Mouse (Mus musculus): ENCODE measurements around the gene Sugct.
"Not testable (repeated sequence)": the region's sequence is repeated elsewhere in the genome, so short reads cannot be mapped to it uniquely, and the experiment has no call there.

The Sugct gene

GRCm38 (mm10) chr13:16933600-16933999 lies 761.8 kb downstream of the Sugct start:
- DNase-seq (ENCODE audit: extremely low read depth, low read depth, low spot score), result no peak

DNA sequence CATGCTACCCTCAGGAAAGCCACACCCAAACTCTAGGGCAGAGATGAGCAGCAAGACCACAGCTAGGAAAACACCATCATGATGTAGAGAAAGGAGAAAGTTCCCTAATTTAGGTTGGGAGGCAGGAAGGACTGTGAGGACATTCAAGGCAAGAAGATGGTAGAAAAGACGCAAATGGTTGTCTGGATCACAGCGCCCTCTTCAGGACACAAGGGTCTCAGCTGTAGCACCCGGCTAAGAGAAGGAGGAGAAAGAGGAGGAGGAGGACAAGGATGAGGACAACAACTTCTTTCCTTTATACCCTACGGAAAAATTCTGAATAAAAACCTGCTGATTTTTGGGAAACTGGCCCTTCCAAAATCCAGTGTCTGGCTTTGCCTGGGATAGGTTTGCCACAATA lies 774.0 kb downstream of the Sugct start:
- DNase-seq (ENCODE audit: extremely low read depth, low read depth, low spot score), result no peak

DNA sequence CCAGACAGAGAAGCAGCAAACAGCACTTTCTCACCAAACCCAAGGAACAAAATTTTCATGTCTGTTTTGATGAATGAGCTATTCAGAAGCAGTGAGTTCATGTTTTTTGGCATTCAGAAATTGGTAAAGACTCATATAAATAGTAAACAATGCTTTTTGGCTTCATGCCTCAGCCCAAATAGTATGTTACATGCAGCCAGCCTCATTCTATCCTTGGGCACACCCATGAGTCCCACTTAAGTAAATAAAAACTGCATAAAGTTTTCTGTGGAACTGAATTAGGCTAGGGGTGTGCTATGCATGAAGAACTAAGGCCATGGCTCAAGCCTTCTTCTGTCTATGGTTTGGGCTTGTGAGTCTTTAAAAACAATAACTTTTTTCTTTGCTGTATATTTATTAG lies 779.7 kb downstream of the Sugct start:
- DNase-seq (ENCODE audit: extremely low read depth, low read depth, low spot score), result no peak

- no peak for DNase-seq (ENCODE audit: extremely low read depth, low read depth, low spot score)
Measured at GRCm38 (mm10) chr13:16912214-16912613, 783.1 kb downstream of the Sugct start.

DNA sequence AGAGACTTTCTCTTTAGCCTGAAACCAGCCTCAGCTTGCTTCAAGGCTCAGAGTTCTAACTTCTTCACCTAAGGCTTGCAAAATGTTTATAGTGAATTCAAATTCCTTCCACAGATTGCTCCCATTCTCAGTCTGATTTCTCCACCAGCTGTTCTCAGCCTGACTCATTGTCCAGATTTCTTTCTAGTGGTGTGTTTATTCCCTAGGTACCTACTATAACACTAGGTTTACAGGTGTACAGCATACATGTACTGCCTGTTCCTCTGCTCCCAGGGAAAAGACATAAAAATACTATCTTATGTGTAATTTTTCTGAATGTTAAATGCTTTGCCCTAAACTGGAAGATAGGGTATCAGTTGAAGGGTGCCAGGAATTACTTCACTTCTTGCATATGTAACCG lies 788.4 kb downstream of the Sugct start:
- no peak for DNase-seq (ENCODE audit: extremely low read depth, low read depth, low spot score)

- no peak for DNase-seq (ENCODE audit: extremely low read depth, low read depth, low spot score)
Measured at GRCm38 (mm10) chr13:16901424-16901823, 793.9 kb downstream of the Sugct start.

DNA sequence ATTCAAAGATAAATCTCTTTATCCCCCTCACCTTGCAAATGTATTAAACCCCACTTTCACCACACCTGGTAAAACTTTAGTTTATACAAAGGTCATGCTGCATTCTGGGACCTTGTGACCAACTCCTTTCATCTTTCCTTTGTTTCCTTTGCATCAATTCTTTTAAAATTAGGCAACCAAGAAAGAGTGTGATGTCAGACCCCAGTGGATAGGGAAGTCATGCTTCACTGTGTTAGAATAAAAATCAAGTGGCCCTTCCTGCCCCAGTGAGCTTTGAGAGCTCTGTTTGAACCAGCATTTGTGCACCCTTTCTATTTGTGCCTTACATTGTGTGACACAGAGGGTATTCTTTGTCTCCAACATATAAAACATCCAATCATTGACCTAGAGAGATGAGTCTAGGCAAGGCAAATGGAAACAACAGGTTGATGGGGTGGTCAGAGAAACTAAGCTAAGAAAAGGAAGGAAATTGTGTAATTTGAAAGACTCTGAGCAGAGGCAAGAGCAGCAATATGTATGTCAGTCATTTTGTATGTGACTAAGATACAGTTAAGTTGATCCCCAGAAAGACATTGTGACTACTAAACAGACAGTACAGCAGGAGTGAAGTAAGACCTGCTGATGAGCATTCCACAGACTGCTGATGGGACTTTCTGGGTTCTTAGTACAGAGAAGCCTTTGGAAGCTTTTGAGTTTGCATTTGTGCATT lies 797.1 kb downstream of the Sugct start:
- DNase-seq (ENCODE audit: extremely low read depth, low read depth, low spot score), result no peak

DNA sequence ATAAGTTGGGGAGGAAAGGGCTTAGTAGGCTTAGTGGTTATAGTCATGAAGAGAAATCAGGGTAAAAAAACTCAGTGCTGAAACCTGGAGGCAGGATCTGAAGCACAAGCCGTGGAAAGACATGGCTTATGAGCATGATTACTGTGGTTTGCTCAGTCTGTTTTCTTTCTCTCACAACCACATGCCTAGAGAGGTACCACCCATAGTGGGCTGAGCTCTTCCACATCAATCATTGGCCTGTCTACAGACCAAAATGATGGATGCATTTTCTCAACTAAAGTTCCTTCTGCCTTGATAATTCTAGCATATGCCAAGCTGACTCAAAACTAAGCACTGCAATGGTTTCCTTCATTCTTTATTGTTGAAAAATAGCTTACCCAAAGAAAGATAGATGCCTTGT lies 817.3 kb downstream of the Sugct start:
- no peak for DNase-seq (ENCODE audit: extremely low read depth, low read depth, low spot score)

GRCm38 (mm10) chr13:16859986-16860385 lies 835.4 kb downstream of the Sugct start:
- DNase-seq (ENCODE audit: extremely low read depth, low read depth, low spot score), result no peak

- DNase-seq (ENCODE audit: extremely low read depth, low read depth, low spot score), result no peak
Measured at GRCm38 (mm10) chr13:16847236-16847635, 848.1 kb downstream of the Sugct start.

- no peak for DNase-seq (ENCODE audit: extremely low read depth, low read depth, low spot score)
Measured at GRCm38 (mm10) chr13:16840994-16841393, 854.4 kb downstream of the Sugct start.

DNA sequence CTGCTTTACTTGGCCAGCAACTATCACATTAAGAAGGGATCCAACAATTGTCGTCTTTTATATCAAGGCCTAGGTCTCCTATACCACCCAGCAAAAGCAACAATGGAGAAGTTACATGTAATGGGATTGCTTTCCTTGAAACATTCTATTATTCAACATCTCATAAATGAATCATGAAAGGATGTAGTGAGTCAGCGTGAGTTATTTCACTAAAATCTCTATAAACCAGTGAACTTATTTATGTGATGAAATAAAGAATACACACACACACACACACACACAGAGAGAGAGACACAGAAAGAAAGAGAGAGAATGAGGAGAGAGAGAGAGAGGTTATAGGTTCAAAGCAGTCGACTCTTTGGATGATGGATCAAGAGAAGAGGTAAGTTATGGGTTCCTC lies 856.9 kb downstream of the Sugct start:
- no peak for DNase-seq (ENCODE audit: extremely low read depth, low read depth, low spot score)

DNA sequence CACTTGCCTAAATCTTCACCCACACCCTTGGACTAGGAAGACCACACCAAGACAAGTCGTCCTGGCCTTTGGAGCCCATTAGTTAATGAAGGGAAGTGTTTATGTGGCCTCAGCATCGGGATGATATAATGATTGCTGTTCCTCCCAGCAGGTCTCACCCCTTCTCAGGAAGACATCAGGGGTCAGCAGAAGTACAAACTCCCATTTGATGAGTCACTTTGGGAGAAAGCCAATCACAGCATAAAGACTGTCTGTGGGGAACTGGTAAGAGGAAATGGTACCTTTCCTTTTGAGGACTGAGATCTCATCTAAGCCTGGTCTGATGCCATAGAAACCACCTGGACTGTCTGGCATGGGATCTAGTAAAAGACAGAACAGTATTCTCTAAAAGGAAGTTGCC lies 860.2 kb downstream of the Sugct start:
- no peak for DNase-seq (ENCODE audit: extremely low read depth, low read depth, low spot score)

DNA sequence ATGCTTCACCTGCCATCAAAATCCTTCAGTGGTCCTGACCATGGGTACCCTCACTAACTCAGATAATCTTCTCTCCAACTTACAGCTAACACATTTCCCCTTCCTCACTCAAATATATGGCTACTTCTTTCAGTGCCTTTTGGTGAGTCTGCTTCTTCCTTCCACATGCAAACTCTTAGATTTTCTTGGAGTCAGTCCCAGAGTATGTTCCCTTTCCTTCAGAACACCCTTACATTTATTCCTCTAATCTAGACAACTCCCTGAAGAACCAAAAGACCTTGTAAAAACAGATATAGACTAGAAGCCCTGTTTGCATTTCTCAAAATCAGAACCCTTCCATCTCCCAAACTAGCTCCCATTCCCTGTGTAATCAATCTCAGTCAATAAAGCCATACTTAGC lies 862.3 kb downstream of the Sugct start:
- no peak for DNase-seq (ENCODE audit: extremely low read depth, low read depth, low spot score)

DNA sequence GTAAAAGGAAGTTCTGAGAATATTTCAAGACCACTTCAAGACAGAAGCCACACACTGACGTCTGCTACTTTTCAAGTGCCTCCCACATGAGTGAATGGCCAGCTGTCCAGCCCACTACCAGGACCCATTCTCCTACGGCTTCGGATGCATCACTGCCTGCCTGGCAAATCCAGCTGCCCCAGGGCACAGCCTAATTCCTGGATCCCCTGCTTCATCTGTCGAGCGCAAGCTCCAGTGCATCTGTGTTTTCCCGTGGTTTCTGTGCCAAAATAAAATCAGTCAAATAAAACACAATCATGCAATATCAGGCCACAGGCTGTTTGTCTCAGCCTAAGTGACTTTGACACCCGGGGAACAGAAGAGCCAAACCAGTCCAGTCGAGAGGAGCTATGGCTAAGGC lies 863.5 kb downstream of the Sugct start:
- no peak for DNase-seq (ENCODE audit: extremely low read depth, low read depth, low spot score)

DNA sequence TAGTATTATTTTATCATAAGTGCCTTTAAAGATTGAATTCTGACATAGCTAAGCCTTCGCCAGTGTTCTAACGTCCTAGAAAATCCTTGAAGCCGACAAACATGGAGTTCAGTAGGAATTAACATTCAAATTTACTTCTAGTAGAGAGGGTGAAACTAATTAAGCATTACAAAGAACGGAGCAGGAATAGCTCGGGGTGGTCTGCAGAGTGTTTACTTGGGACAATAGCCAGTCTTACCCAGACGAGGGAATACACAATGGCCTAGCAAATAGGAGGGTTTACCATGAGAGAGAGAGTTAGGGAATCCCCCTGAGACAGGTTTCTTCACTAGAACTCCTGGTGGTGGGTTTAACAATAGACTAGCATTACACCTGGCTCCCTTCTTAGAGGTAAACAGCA lies 865.1 kb downstream of the Sugct start:
- DNase-seq (ENCODE audit: extremely low read depth, low read depth, low spot score), result not testable (repeated sequence)

DNA sequence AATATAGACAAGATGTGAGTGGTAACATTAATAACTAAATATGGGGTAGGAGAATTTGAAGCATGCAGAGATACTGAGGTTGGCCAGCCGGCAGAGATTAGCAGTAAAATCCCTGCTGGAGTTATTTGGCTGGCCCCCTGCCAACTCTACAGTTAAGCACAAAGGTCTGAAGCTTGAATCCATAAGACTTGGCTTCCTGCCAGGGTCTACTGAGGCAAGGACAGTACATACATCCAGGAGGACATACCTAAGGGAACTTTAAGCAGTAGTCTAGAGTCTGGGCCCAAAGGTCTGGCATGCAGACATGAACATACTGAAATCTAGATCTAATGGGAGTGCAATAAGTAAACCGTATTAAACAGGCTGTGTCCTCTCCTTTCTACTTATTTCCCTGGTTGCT lies 865.8 kb downstream of the Sugct start:
- no peak for DNase-seq (ENCODE audit: extremely low read depth, low read depth, low spot score)

DNA sequence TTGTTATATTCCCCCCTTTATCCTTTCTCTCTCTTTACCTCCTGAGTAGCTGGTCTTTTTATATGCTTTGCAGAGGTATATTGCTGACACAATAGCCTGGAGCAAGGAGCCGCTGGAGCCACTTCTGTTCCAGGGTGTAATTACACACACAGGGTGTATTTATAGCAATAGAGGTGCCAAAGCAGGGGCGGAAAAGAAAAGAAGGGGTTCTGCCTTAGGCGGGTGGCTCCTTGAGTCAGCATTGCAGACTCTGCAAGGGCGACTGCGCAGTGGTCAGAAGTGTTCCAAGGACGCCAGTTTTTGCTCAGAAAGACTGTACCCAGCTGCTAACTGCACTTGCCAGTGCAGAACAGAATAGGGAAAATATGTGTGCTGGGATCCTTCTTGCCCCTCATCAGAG lies 869.7 kb downstream of the Sugct start:
- no peak for DNase-seq (ENCODE audit: extremely low read depth, low read depth, low spot score)

- no peak for DNase-seq (ENCODE audit: extremely low read depth, low read depth, low spot score)
Measured at GRCm38 (mm10) chr13:16821785-16822184, 873.6 kb downstream of the Sugct start.

DNA sequence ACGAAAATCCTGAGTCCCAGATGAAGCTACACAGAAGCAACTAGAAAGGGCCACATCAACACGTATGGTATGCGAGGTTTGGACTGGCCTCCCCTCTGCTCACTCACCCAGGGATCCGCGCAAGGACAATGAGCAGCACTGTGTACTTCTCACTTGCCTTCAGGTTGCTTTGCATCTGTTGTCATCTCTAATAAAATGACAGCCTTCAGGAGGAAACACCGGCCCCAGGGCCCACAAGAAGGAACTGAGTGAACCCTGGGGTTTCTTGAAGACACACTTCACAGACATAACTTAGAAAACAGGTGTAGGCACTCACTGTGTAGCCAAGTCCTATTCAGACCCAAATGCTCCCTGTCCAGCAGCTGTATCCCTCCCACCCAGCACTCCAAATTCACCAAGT lies 877.9 kb downstream of the Sugct start:
- DNase-seq (ENCODE audit: extremely low read depth, low read depth, low spot score), result no peak

- DNase-seq (ENCODE audit: extremely low read depth, low read depth, low spot score), result no peak
Measured at GRCm38 (mm10) chr13:16816747-16817146, 878.6 kb downstream of the Sugct start.

GRCm38 (mm10) chr13:16812268-16812667 lies 883.1 kb downstream of the Sugct start:
- no peak for DNase-seq (ENCODE audit: extremely low read depth, low read depth, low spot score)
